Mouse (Mus musculus): ENCODE results near the gene Mier2. TPM values are rescaled to one million over a fixed set of nuclear protein-coding genes. Genes with fewer than 3 reads are reported as not detected.

Gene Mier2
- total and polyA plus RNA-seq, 2 experiments from 2014 or later, result 43.3 to 95.6 TPM

GRCm38 (mm10) chr10:79533126-79533911 lies 21.7 kb downstream of the Mier2 start, which contains the start of gene Plpp2:
Gene Plpp2, minus strand, starts transcription at chr10:79533796.
- peak; percentile 53 for DNase-seq (ENCODE audit: low spot score)
- Histone ChIP-seq H3K27ac (ENCODE audit: low read depth, low read length) (no peak within 1 kb of the TSS), H3K27me3 (ENCODE audit: insufficient read depth, low read length) (no peaks in the 10 kb centered on the region), H3K4me2 (ENCODE audit: low read depth, low read length, poor library complexity, severe bottlenecking) (peak within 1 kb of the TSS; percentile 95), H3K4me1 (ENCODE audit: insufficient read depth, low read length) (no peaks in the 10 kb centered on the region), H3K4me3 (ENCODE audit: low read depth, low read length) (peak within 1 kb of the TSS; percentile 55), H3K9ac (replicated peaks; ENCODE audit: low read length, poor library complexity, severe bottlenecking) (peak within 1 kb of the TSS; percentile 61), H3K9me3 (ENCODE audit: low read length) (no peaks in the 10 kb centered on the region), H3K36me3 (ENCODE audit: insufficient read depth, low read length) (no peaks in the 10 kb centered on the region)
- TF ChIP-seq CTCF (IDR thresholded peaks at IDR 0.05), result peak; percentile 65
- ATAC-seq (ENCODE audit: low FRiP score), result peak; percentile 61
- WGBS, result under 1% methylated on average over 51 of the region's 52 CpGs

- Histone ChIP-seq H3K27me3 (ENCODE audit: insufficient read depth, low read length) (no peaks in the 10 kb centered on the region), H3K9ac (replicated peaks; ENCODE audit: low read length, poor library complexity, severe bottlenecking) (no peak overlapping the region; the same call in 1 of the 2 replicates), H3K4me1 (ENCODE audit: insufficient read depth, low read length) (no peaks in the 10 kb centered on the region), H3K9me3 (ENCODE audit: low read length) (no peaks in the 10 kb centered on the region), H3K27ac (ENCODE audit: low read depth, low read length) (no peak overlapping the region), H3K36me3 (ENCODE audit: insufficient read depth, low read length) (no peaks in the 10 kb centered on the region), H3K4me2 (ENCODE audit: low read depth, low read length, poor library complexity, severe bottlenecking) (peak overlapping the region; percentile 95), H3K4me3 (ENCODE audit: low read depth, low read length) (peak overlapping the region; percentile 55)
- 36% methylated on average over 3 of the region's 3 CpGs for WGBS
- DNase-seq (ENCODE audit: low spot score) (no peak), ATAC-seq (ENCODE audit: low FRiP score) (peak; percentile 24; the same call in 1 of the 2 replicates)
- TF ChIP-seq CTCF (IDR thresholded peaks at IDR 0.05), result no peak
These were observed 22.3 kb downstream of the Mier2 start for GRCm38 (mm10) chr10:79532678-79533077.

- ATAC-seq (ENCODE audit: low FRiP score) (no peak), DNase-seq (ENCODE audit: low spot score) (no peak)
- Histone ChIP-seq H3K4me1 (ENCODE audit: insufficient read depth, low read length) (no peaks in the 10 kb centered on the region), H3K9me3 (ENCODE audit: low read length) (no peaks in the 10 kb centered on the region), H3K4me2 (ENCODE audit: low read depth, low read length, poor library complexity, severe bottlenecking) (no peak overlapping the region), H3K27ac (ENCODE audit: low read depth, low read length) (no peak overlapping the region), H3K4me3 (ENCODE audit: low read depth, low read length) (no peak overlapping the region), H3K9ac (replicated peaks; ENCODE audit: low read length, poor library complexity, severe bottlenecking) (no peak overlapping the region), H3K36me3 (ENCODE audit: insufficient read depth, low read length) (0 out of 2 replicates have a peak, but pooled peaks cover 3% of the 10 kb centered on the region), H3K27me3 (ENCODE audit: insufficient read depth, low read length) (no peaks in the 10 kb centered on the region)
- 87% methylated on average over 3 of the region's 3 CpGs for WGBS
- no peak for TF ChIP-seq CTCF (IDR thresholded peaks at IDR 0.05)
These were observed 23.4 kb downstream of the Mier2 start for GRCm38 (mm10) chr10:79531593-79531992.

GRCm38 (mm10) chr10:79530721-79531120 lies 24.3 kb downstream of the Mier2 start:
- H3K36me3 ChIP-seq (ENCODE audit: insufficient read depth, low read length), result 0 out of 2 replicates have a peak, but pooled peaks cover 3% of the 10 kb centered on the region
- DNase-seq (ENCODE audit: low spot score) (no peak), ATAC-seq (ENCODE audit: low FRiP score) (no peak)
- WGBS, result 96% methylated on average over 13 of the region's 13 CpGs
- H3K9me3 ChIP-seq (ENCODE audit: low read length), result no peaks in the 10 kb centered on the region
- H3K4me3 ChIP-seq (ENCODE audit: low read depth, low read length), result no peak overlapping the region
- no peak overlapping the region for H3K4me2 ChIP-seq (ENCODE audit: low read depth, low read length, poor library complexity, severe bottlenecking)
- H3K27me3 ChIP-seq (ENCODE audit: insufficient read depth, low read length), result no peaks in the 10 kb centered on the region
- TF ChIP-seq CTCF (IDR thresholded peaks at IDR 0.05), result no peak
- H3K9ac ChIP-seq (replicated peaks; ENCODE audit: low read length, poor library complexity, severe bottlenecking), result no peak overlapping the region
- H3K27ac ChIP-seq (ENCODE audit: low read depth, low read length), result no peak overlapping the region
- H3K4me1 ChIP-seq (ENCODE audit: insufficient read depth, low read length), result no peaks in the 10 kb centered on the region

GRCm38 (mm10) chr10:79530241-79530640 lies 24.8 kb downstream of the Mier2 start:
- no peak for ATAC-seq (ENCODE audit: low FRiP score)
- H3K4me1 ChIP-seq (ENCODE audit: insufficient read depth, low read length), result no peaks in the 10 kb centered on the region
- H3K27ac ChIP-seq (ENCODE audit: low read depth, low read length), result no peak overlapping the region
- H3K27me3 ChIP-seq (ENCODE audit: insufficient read depth, low read length), result no peaks in the 10 kb centered on the region
- no peak for TF ChIP-seq CTCF (IDR thresholded peaks at IDR 0.05)
- DNase-seq (ENCODE audit: low spot score), result no peak
- H3K36me3 ChIP-seq (ENCODE audit: insufficient read depth, low read length), result 0 out of 2 replicates have a peak, but pooled peaks cover 3% of the 10 kb centered on the region
- H3K9me3 ChIP-seq (ENCODE audit: low read length), result no peaks in the 10 kb centered on the region
- no peak overlapping the region for H3K4me2 ChIP-seq (ENCODE audit: low read depth, low read length, poor library complexity, severe bottlenecking)
- no peak overlapping the region for H3K9ac ChIP-seq (replicated peaks; ENCODE audit: low read length, poor library complexity, severe bottlenecking)
- 74% methylated on average over 8 of the region's 8 CpGs for WGBS
- H3K4me3 ChIP-seq (ENCODE audit: low read depth, low read length), result no peak overlapping the region

- WGBS, result 81% methylated on average over 3 of the region's 3 CpGs
- no peak overlapping the region for H3K4me3 ChIP-seq (ENCODE audit: low read depth, low read length)
- H3K9me3 ChIP-seq (ENCODE audit: low read length), result no peaks in the 10 kb centered on the region
- no peak overlapping the region for H3K4me2 ChIP-seq (ENCODE audit: low read depth, low read length, poor library complexity, severe bottlenecking)
- no peak overlapping the region for H3K27ac ChIP-seq (ENCODE audit: low read depth, low read length)
- no peaks in the 10 kb centered on the region for H3K4me1 ChIP-seq (ENCODE audit: insufficient read depth, low read length)
- H3K36me3 ChIP-seq (ENCODE audit: insufficient read depth, low read length), result 0 out of 2 replicates have a peak, but pooled peaks cover 3% of the 10 kb centered on the region
- H3K9ac ChIP-seq (replicated peaks; ENCODE audit: low read length, poor library complexity, severe bottlenecking), result no peak overlapping the region
- no peak for ATAC-seq (ENCODE audit: low FRiP score)
- no peak for DNase-seq (ENCODE audit: low spot score)
- H3K27me3 ChIP-seq (ENCODE audit: insufficient read depth, low read length), result no peaks in the 10 kb centered on the region
- peak; percentile 26 for TF ChIP-seq CTCF (IDR thresholded peaks at IDR 0.05)
These were observed 26.9 kb downstream of the Mier2 start for GRCm38 (mm10) chr10:79528081-79528480.
